Mouse (Mus musculus) lung, embryonic 16.5 days (tissue): ENCODE measurements around the gene 2310033P09Rik. TPM values are rescaled to one million over a fixed set of nuclear protein-coding genes. Genes with fewer than 3 reads are reported as not detected.

Experiments used
- ATAC-seq: fragments of 200-750 bp; cut with Nextera tagmentation; 2 replicates; pipeline ENCODE4 v1.8.0; 2017; ENCODE audit warnings: low read depth, mild to moderate bottlenecking, moderate library complexity
- H3K27ac ChIP-seq: fragments of 300-500 bp; sonication (generic); 2 replicates; pipeline ENCODE4 v1.5.1; 2014; ENCODE audit warnings: mild to moderate bottlenecking, control low read depth, low read length
- H3K27me3 ChIP-seq: fragments of 300-500 bp; sonication (generic); 2 replicates; pipeline ENCODE4 v1.6.1; 2014; ENCODE audit warnings: low read depth, low read length, mixed read lengths; ENCODE audit not compliant: control insufficient read depth, insufficient read depth
- H3K36me3 ChIP-seq: fragments of 300-500 bp; sonication (generic); 2 replicates; pipeline ENCODE4 v1.6.1; 2014; ENCODE audit warnings: low read length; ENCODE audit not compliant: control insufficient read depth, insufficient read depth
- H3K4me1 ChIP-seq: fragments of 300-500 bp; sonication (generic); replicated peaks from 2 replicates; pipeline ENCODE4 v1.6.1; 2014; ENCODE audit warnings: low read length, mixed read lengths; ENCODE audit not compliant: control insufficient read depth, insufficient read depth
- H3K4me2 ChIP-seq: fragments of 300-500 bp; sonication (generic); 2 replicates; pipeline ENCODE4 v1.6.1; 2014; ENCODE audit warnings: low read depth, low read length, control low read depth
- H3K4me3 ChIP-seq: fragments of 300-500 bp; sonication (generic); 2 replicates; pipeline ENCODE4 v1.5.1; 2014; ENCODE audit warnings: mild to moderate bottlenecking, low read length, control low read depth
- H3K9ac ChIP-seq: fragments of 300-500 bp; sonication (generic); 2 replicates; pipeline ENCODE4 v1.6.1; 2014; ENCODE audit warnings: low read length, control low read depth
- H3K9me3 ChIP-seq: fragments of 300-500 bp; sonication (generic); 2 replicates; pipeline ENCODE4 v1.6.1; 2016; ENCODE audit warnings: low read length; ENCODE audit not compliant: control insufficient read depth
- WGBS: fragments of 180-500 bp; shearing (Covaris S2); extraction: QIAGEN DNeasy Blood & Tissue Kit; methylation state at CpG from one replicate; pipeline ENCODE4 v1.1.7; 2014; 5-methylcytosine and 5-hydroxymethylcytosine counted together
- polyA plus RNA-seq: library from polyadenylated mRNA; unstranded; fragments of >200 nt; fragmentation: Nextera tagmentation; extraction: Ambion mirVana; gene quantifications from 2 replicates; pipeline ENCODE4 v1.2.1, GENCODE M21; 2015

2310033P09Rik gene
- 35.2 and 37.0 TPM in 2 replicates for polyA plus RNA-seq

DNA sequence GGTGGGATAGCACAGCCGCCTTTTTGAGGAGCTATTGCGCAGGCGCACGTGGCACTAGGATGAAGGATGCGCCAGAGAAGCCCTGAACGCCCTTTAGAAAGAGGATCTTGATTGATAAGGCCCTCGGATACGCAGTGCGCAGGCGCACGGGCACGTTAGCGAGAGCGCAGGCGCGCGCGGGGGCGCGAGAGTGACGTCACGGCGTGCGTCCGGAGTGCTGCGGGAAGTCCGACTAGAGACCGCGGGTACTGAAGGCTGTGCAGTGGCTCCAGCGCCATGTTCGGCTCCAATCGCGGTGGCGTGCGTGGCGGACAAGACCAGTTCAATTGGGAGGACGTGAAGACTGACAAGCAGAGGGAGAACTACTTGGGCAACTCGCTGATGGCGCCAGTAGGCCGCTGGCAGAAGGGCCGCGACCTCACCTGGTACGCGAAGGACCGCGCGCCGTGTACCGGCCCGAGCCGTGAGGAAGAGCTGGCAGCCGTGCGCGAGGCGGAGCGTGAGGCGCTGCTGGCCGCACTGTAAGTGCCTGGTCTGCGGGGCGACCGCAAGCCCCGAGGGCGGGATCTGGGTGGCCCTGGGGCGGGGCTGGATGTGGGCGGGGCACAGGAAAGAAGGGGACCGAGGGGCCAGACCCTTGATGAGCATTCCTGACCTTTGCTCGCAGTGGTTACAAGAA, at the start of gene 2310033P09Rik:
2310033P09Rik (plus strand) TSS at position 169 of the 679 bp plus-strand sequence.
- peak within 1 kb of the TSS; percentile 91 for H3K9ac ChIP-seq
- ATAC-seq, result peak; percentile 88
- peak within 1 kb of the TSS; percentile 89 for H3K4me3 ChIP-seq
- peaks cover 10% of the 10 kb centered on the region; the same call in 1 of the 2 replicates for H3K4me1 ChIP-seq
- peak within 1 kb of the TSS; percentile 86 for H3K4me2 ChIP-seq
- H3K27ac ChIP-seq, result peak within 1 kb of the TSS; percentile 95
- no peaks in the 10 kb centered on the region for H3K9me3 ChIP-seq
- H3K36me3 ChIP-seq, result peaks cover 29% of the 10 kb centered on the region
- H3K27me3 ChIP-seq, result no peaks in the 10 kb centered on the region
- WGBS, result under 1% methylated on average over 57 of the region's 67 CpGs

DNA sequence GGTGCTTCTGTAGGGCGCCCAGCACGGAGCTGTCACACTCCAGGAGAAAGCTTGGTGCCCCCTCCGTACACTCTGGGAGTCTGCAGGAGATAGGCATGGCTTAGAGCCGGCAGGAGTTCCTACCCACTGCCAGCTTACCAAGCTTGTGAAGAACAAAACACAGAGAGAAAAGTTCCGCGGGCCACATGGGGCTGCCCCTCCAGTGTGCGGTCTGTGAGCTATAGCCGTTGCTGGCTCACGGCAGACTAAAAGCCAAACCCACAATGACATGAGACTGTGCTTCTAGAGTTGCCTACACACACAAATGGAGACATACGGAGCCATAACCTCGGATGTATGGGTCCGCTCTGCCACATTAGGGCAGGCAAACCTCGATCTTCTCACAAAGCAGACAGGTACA, 49.0 kb upstream of the 2310033P09Rik start:
- no peak overlapping the region for H3K4me3 ChIP-seq
- H3K36me3 ChIP-seq, result peaks cover 4% of the 10 kb centered on the region; the same call in 1 of the 2 replicates
- peaks cover 8% of the 10 kb centered on the region for H3K4me1 ChIP-seq
- no peaks in the 10 kb centered on the region for H3K9me3 ChIP-seq
- WGBS, result 91% methylated on average over 13 of the region's 13 CpGs
- no peaks in the 10 kb centered on the region for H3K27me3 ChIP-seq
- H3K27ac ChIP-seq, result no peak overlapping the region
- H3K4me2 ChIP-seq, result no peak overlapping the region
- ATAC-seq, result no peak
- no peak overlapping the region for H3K9ac ChIP-seq

- Histone ChIP-seq H3K9me3 (no peaks in the 10 kb centered on the region), H3K36me3 (peaks cover 4% of the 10 kb centered on the region; the same call in 1 of the 2 replicates), H3K4me2 (no peak overlapping the region), H3K27me3 (no peaks in the 10 kb centered on the region), H3K9ac (no peak overlapping the region), H3K27ac (no peak overlapping the region), H3K4me1 (peaks cover 10% of the 10 kb centered on the region), H3K4me3 (no peak overlapping the region)
- ATAC-seq, result no peak
- WGBS, result 79% methylated on average over 4 of the region's 4 CpGs
These were observed 48.6 kb upstream of the 2310033P09Rik start for GRCm38 (mm10) chr11:59159558-59159957.

DNA sequence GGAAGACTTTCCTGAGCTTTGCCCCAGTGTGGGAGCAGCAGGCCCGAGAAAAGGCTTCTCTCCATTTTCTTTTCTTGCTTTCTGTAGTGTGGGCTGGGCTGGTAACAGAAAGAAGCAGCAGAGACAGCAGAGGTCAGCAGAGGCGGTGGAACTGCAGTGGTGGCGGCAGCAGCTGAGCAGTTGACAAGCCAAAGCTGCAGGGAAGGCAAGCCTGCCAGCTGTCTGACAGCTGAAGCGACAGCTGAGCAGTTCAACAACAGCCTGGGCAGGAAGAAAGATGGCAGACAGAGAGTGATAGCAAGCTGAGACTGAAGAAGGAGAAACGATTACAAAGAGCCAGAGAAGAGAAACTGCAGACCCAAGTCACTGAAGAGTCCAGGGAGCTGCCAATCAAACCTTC, 46.7 kb upstream of the 2310033P09Rik start:
- 42% methylated on average over 5 of the region's 5 CpGs for WGBS
- no peak overlapping the region for H3K9ac ChIP-seq

GRCm38 (mm10) chr11:59162443-59163254, 45.5 kb upstream of the 2310033P09Rik start:
- no peaks in the 10 kb centered on the region for H3K9me3 ChIP-seq
- peak overlapping the region; percentile 84 for H3K4me3 ChIP-seq
- peak overlapping the region; percentile 82 for H3K4me2 ChIP-seq
- H3K36me3 ChIP-seq, result peaks cover 2% of the 10 kb centered on the region; the same call in 1 of the 2 replicates
- WGBS, result 56% methylated on average over 9 of the region's 9 CpGs
- peaks cover 10% of the 10 kb centered on the region for H3K4me1 ChIP-seq
- ATAC-seq, result no peak
- peak overlapping the region; percentile 65 for H3K9ac ChIP-seq
- peak overlapping the region; percentile 100 for H3K27ac ChIP-seq
- no peaks in the 10 kb centered on the region for H3K27me3 ChIP-seq

More for the DNA sequence above, 46.7 kb upstream of the 2310033P09Rik start:
- no peak overlapping the region for H3K4me3 ChIP-seq
- H3K27ac ChIP-seq, result peak overlapping the region; percentile 23; the same call in 1 of the 2 replicates
- H3K27me3 ChIP-seq, result no peaks in the 10 kb centered on the region
- peaks cover 10% of the 10 kb centered on the region for H3K4me1 ChIP-seq
- no peak for ATAC-seq
- H3K36me3 ChIP-seq, result peaks cover 4% of the 10 kb centered on the region; the same call in 1 of the 2 replicates
- no peak overlapping the region for H3K4me2 ChIP-seq
- H3K9me3 ChIP-seq, result no peaks in the 10 kb centered on the region

DNA sequence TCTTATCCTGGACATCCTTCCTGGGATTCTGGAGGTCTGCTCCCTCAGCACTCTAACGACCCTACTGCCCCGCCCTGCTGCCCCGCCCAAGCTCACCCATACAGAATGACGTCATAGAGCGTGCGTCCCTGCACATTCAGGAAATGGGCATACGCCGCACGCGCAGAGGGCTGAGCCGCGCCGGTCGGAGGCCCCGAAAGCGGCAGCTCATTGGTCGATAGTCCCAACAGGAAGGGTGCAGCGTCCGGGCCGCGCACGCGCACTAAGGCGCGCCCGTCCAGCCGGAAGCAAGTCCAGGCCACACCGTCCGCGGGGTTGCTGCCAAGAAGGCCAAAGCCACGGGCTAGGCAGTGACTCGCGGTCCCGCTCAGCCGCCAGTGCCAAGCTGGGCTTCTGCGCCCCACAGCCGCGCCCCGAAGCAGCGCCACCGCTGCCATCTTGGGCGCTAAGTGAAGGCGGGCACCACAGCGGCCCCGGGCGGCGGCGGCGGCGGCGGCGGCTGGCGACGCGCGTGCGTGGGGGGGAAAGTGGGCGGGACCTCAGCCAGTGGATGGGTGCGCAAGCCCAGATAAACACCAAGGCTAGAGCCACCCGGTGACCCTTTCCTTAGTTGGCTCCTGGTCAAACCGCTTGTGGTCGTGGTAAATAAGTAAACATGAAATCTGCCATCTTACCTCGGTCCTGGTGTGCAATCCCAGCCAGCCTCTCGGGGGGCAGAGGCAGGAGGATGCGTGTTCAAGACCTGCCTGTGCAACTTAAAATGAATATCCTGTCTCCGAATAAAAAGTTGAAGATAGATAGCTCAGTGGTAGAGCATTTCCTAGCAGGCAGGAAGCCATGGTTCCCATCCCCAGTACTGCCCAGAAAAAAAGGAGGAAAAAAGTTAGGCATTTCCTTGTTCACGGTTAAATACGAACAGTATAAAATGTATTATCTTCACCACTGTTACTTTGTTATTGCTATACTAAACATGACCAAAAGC, 44.6 kb upstream of the 2310033P09Rik start, which contains the start of gene Iba57:
Iba57 (minus strand) TSS at position 485 of the 982 bp plus-strand sequence.
- no peaks in the 10 kb centered on the region for H3K36me3 ChIP-seq
- H3K27ac ChIP-seq, result peak within 1 kb of the TSS; percentile 100
- H3K4me1 ChIP-seq, result peaks cover 10% of the 10 kb centered on the region
- WGBS, result 2% methylated on average over 66 of the region's 68 CpGs
- H3K27me3 ChIP-seq, result no peaks in the 10 kb centered on the region
- peak within 1 kb of the TSS; percentile 97 for H3K9ac ChIP-seq
- H3K4me2 ChIP-seq, result peak within 1 kb of the TSS; percentile 82
- H3K9me3 ChIP-seq, result no peaks in the 10 kb centered on the region
- peak within 1 kb of the TSS; percentile 84 for H3K4me3 ChIP-seq
- ATAC-seq, result peak; percentile 99

- ATAC-seq, result no peak
- 74% methylated on average over 9 of the region's 9 CpGs for WGBS
- H3K36me3 ChIP-seq, result no peaks in the 10 kb centered on the region
- peak overlapping the region; percentile 100 for H3K27ac ChIP-seq
- H3K4me1 ChIP-seq, result peaks cover 10% of the 10 kb centered on the region
- peak overlapping the region; percentile 84; the same call in 1 of the 2 replicates for H3K4me3 ChIP-seq
- H3K4me2 ChIP-seq, result peak overlapping the region; percentile 70
- no peaks in the 10 kb centered on the region for H3K27me3 ChIP-seq
- no peaks in the 10 kb centered on the region for H3K9me3 ChIP-seq
- peak overlapping the region; percentile 97 for H3K9ac ChIP-seq
These were observed 43.7 kb upstream of the 2310033P09Rik start for GRCm38 (mm10) chr11:59164384-59164783.

DNA sequence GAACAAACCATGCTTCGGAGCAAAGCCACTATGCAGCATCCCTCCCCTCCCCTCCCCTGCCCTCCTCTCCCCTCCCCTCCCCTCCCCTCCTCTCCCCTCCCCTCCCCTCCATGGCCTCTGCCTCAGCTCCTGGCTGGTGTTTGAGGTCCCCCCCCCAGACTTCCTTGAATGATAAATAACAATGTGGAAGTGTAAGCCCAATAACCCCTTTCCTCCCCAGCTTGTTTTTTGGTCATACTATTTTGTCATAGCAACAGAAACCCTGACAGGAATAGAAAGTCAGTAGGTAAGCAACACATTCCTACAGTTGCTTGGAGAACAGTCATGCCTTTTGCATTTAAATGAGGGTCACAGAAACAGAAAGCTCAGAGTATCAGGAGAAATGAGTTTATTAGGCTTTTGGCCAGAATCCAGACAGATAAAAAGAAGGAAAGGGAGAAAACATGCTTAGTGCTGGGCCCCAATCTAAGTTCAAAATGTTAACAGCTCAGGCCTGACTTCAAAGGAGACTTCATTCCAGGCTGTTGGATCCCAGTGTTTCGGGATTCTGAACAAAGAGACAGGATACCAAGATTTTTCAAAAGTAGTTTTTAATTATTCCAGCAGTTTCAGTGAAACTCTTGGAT, 42.4 kb upstream of the 2310033P09Rik start:
- 38% methylated on average over 2 of the region's 2 CpGs for WGBS
- H3K9ac ChIP-seq, result no peak overlapping the region
- no peak overlapping the region for H3K4me3 ChIP-seq
- no peaks in the 10 kb centered on the region for H3K9me3 ChIP-seq
- H3K4me2 ChIP-seq, result no peak overlapping the region
- peaks cover 10% of the 10 kb centered on the region for H3K4me1 ChIP-seq
- no peaks in the 10 kb centered on the region for H3K27me3 ChIP-seq
- H3K27ac ChIP-seq, result no peak overlapping the region
- H3K36me3 ChIP-seq, result no peaks in the 10 kb centered on the region
- no peak for ATAC-seq
